Mouse (Mus musculus) liver, embryonic 11.5 days (tissue): ENCODE measurements around the gene Lfng. TPM values are rescaled to one million over a fixed set of nuclear protein-coding genes. Genes with fewer than 3 reads are reported as not detected.

Source experiments
- ATAC-seq: fragments of 200-750 bp; cut with Nextera tagmentation; replicated peaks from 2 replicates; pipeline ENCODE4 v1.8.0; 2017; ENCODE audit warnings: moderate number of reproducible peaks, mild to moderate bottlenecking, moderate TSS enrichment, moderate library complexity; ENCODE audit not compliant: low FRiP score
- DNase-seq: peaks from one replicate; pipeline ENCODE4 v3.0.0-alpha.2; 2017; ENCODE audit warnings: low spot score
- H3K27ac ChIP-seq: fragments of 300-500 bp; sonication (generic); 2 replicates; pipeline ENCODE4 v1.5.1; 2014; ENCODE audit warnings: mild to moderate bottlenecking, low read depth, low read length, control low read depth
- H3K27me3 ChIP-seq: fragments of 300-500 bp; sonication (generic); replicated peaks from 2 replicates; pipeline ENCODE4 v1.6.1; 2014; ENCODE audit warnings: low read length, mixed read lengths; ENCODE audit not compliant: control insufficient read depth, insufficient read depth
- H3K36me3 ChIP-seq: fragments of 300-500 bp; sonication (generic); 2 replicates; pipeline ENCODE4 v1.6.1; 2014; ENCODE audit warnings: mild to moderate bottlenecking, low read length, moderate library complexity, mixed read lengths; ENCODE audit not compliant: control insufficient read depth, insufficient read depth
- H3K4me1 ChIP-seq: fragments of 300-500 bp; sonication (generic); replicated peaks from 2 replicates; pipeline ENCODE4 v1.6.1; 2014; ENCODE audit warnings: low read length, mixed read lengths; ENCODE audit not compliant: control insufficient read depth, insufficient read depth
- H3K4me2 ChIP-seq: fragments of 300-500 bp; sonication (generic); 2 replicates; pipeline ENCODE4 v1.6.1; 2014; ENCODE audit warnings: mild to moderate bottlenecking, control low read depth, moderate library complexity
- H3K4me3 ChIP-seq: fragments of 300-500 bp; sonication (generic); 2 replicates; pipeline ENCODE4 v1.5.1; 2014; ENCODE audit warnings: low read depth, low read length, control low read depth
- H3K9ac ChIP-seq: fragments of 300-500 bp; sonication (generic); 2 replicates; pipeline ENCODE4 v1.6.1; 2014; ENCODE audit warnings: low read depth, low read length, control low read depth
- H3K9me3 ChIP-seq: fragments of 300-500 bp; sonication (generic); 2 replicates; pipeline ENCODE4 v1.6.1; 2016; ENCODE audit warnings: low read length, inconsistent platforms, mixed read lengths; ENCODE audit not compliant: control insufficient read depth
- WGBS: fragments of 180-500 bp; shearing (Covaris S2); extraction: QIAGEN DNeasy Blood & Tissue Kit; methylation state at CpG from one replicate; pipeline ENCODE4 v1.1.7; 2014; 5-methylcytosine and 5-hydroxymethylcytosine counted together
- polyA plus RNA-seq: library from polyadenylated mRNA; unstranded; fragments of >200 nt; fragmentation: Nextera tagmentation; extraction: Ambion mirVana; gene quantifications from 2 replicates; pipeline ENCODE4 v1.2.1, GENCODE M21; 2014

The Lfng gene
- polyA plus RNA-seq, 1 experiment from 2014 or later: 11.0 TPM

DNA sequence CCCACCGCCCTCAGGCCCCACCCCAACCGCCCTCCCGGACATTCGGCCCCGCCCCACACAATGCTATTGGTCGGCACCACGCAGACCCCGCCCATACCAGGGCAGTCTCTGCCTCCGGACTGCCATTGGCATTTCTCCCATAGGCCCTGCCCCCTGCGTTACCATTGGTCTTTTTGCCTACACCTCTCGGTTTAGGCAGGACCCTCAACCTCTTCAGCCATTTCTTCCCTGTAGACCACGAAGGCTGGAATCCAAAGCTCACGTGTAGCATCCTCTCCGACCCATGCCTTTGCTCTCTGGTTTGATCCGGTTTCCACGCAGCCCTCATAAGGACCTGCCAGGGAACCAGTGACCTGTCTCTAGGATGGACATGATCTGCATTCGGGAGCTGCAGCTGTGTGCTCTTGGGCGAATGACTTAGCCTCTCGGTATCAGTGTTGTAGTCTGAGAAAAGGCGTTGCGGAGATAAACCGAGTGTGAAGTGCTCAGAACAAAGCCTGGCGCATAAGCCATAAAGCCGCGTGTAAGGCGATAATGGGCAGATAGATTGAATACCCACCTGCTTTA, 42.1 kb downstream of the Lfng start:
- H3K9me3 ChIP-seq: no peaks in the 10 kb centered on the region
- H3K36me3 ChIP-seq: peaks cover 3% of the 10 kb centered on the region; the same call in 1 of the 2 replicates
- WGBS: 4% methylated on average over 26 of the region's 26 CpGs
- H3K4me3 ChIP-seq: peak overlapping the region; percentile 95
- 0 out of 2 replicates have a peak, but pooled peaks cover 2% of the 10 kb centered on the region for H3K27me3 ChIP-seq
- peak overlapping the region; percentile 89 for H3K27ac ChIP-seq
- peak overlapping the region; percentile 63 for H3K9ac ChIP-seq
- peak; percentile 97 for DNase-seq
- peaks cover 53% of the 10 kb centered on the region for H3K4me1 ChIP-seq
- peak overlapping the region; percentile 87 for H3K4me2 ChIP-seq
- ATAC-seq: peak; percentile 89

DNA sequence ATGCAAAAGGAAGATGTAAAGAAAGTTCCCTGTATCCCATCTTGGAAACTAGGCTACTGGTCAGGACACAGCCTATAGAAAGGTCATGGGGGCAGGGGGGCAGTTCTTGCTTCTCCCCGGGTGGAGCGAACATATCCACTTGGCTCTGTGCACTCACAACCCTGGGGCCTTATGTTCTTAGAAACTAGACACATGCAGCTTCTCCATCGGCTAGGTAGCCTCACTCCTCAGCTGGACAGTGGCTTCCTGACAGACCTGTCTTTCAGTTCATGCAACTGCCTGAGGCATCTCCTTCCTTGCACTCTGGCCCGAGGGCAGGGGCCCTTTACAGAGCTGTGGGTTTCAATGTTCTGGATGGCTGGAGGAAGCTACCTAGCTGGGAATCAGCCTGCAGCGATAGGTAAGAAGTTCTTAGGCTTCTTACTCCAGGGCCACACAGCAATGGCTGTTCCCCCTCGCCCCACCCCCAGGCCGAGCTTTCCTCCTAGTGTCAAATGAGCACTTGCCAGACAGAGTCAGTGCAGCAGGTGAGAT, 42.8 kb downstream of the Lfng start:
- Histone ChIP-seq H3K27ac (peak overlapping the region; percentile 89), H3K27me3 (0 out of 2 replicates have a peak, but pooled peaks cover 2% of the 10 kb centered on the region), H3K36me3 (no peaks in the 10 kb centered on the region; the same call in 1 of the 2 replicates), H3K9ac (peak overlapping the region; percentile 63), H3K4me1 (peaks cover 46% of the 10 kb centered on the region), H3K4me3 (peak overlapping the region; percentile 95; the same call in 1 of the 2 replicates), H3K4me2 (peak overlapping the region; percentile 87), H3K9me3 (no peaks in the 10 kb centered on the region)
- DNase-seq (no peak), ATAC-seq (no peak)
- 64% methylated on average over 7 of the region's 7 CpGs for WGBS

DNA sequence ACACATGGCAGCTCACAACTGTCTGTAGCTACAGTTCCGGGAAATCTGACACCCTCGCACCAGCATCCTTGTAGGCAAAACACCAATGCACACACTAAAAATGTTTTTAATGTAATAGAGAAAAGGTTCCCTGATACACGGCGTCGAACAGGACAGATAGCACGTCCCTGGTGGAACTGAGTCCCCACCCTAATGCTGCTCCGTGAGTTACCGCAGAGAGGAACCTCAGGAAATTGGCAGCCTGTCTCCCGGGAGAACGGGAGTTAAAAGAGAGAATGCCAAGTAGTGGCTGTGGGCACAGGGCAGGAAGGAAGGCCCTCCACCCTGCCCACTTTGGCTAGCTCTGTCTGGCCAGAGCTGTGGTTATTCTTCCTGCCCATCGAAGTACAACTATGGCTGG, 44.1 kb downstream of the Lfng start:
- Histone ChIP-seq H3K4me1 (peaks cover 33% of the 10 kb centered on the region), H3K27me3 (0 out of 2 replicates have a peak, but pooled peaks cover 2% of the 10 kb centered on the region), H3K4me2 (no peak overlapping the region), H3K9ac (no peak overlapping the region), H3K36me3 (no peaks in the 10 kb centered on the region; the same call in 1 of the 2 replicates), H3K4me3 (no peak overlapping the region), H3K27ac (no peak overlapping the region), H3K9me3 (no peaks in the 10 kb centered on the region)
- no peak for DNase-seq
- no peak for ATAC-seq
- WGBS: 71% methylated on average over 11 of the region's 11 CpGs

DNA sequence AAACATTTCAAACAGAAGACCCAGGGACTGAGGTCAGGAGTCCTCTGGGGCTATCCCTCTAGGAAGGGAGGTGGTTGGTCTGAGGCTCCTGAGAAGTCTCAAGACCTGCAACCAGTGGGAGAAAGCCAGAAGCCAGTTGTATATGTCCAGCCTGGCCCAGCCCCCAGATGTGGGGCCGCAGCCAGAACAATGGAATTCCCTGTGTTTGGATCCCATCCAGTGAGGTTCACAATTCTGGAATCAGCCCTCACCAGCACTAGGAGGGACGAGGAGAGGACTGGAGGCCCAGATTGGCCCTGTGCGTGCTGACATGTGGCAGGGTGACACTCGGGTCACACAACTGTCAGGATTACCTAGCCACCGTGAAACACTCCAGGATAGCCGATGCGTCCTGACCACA, 45.5 kb downstream of the Lfng start:
- Histone ChIP-seq H3K4me2 (no peak overlapping the region), H3K4me1 (peaks cover 19% of the 10 kb centered on the region), H3K9ac (no peak overlapping the region), H3K36me3 (no peaks in the 10 kb centered on the region), H3K27me3 (0 out of 2 replicates have a peak, but pooled peaks cover 2% of the 10 kb centered on the region), H3K9me3 (no peaks in the 10 kb centered on the region), H3K27ac (no peak overlapping the region), H3K4me3 (no peak overlapping the region)
- 84% methylated on average over 7 of the region's 7 CpGs for WGBS
- DNase-seq: no peak
- no peak for ATAC-seq

DNA sequence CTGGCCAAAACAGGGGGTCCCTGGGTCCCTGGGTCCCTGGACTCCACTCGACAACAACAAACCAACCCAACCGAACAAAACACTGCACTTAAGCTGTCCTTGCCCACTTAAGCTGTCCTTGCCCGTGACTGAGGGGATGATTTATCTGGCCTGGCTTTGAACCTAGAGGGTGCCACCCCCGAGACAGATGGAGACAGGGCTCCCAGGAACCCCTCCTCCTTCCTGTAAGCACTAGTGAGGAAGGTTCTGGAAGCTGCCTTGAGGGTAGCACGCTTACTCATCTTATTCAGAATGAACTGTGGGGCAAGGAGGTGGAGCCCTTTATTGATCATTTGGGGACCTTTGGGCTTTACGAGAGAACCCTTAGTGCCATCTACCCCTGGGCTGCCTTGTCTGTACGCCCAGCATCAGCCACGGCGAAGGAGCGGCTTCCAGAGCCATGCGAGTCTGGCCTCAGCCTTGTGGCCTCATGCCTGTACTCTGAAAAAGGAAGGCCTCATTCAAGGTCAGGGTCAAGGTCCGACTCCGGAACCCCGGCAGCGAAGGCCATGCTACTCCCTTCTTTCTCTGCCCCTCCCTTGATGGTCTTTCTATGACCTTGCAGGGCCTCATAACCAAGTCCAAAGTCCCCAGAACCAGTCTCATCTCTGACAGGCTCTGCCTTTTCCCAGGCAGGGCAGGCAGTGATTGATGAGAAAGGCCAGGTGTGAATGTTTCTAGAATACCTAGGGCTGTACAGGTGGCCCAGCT, 47.2 kb downstream of the Lfng start:
- no peaks in the 10 kb centered on the region for H3K9me3 ChIP-seq
- no peak for DNase-seq
- ATAC-seq: no peak
- peaks cover 10% of the 10 kb centered on the region for H3K4me1 ChIP-seq
- H3K9ac ChIP-seq: no peak overlapping the region
- no peak overlapping the region for H3K4me3 ChIP-seq
- H3K27ac ChIP-seq: no peak overlapping the region
- no peak overlapping the region for H3K4me2 ChIP-seq
- H3K27me3 ChIP-seq: 0 out of 2 replicates have a peak, but pooled peaks cover 2% of the 10 kb centered on the region
- no peaks in the 10 kb centered on the region for H3K36me3 ChIP-seq
- WGBS: 76% methylated on average over 15 of the region's 15 CpGs

DNA sequence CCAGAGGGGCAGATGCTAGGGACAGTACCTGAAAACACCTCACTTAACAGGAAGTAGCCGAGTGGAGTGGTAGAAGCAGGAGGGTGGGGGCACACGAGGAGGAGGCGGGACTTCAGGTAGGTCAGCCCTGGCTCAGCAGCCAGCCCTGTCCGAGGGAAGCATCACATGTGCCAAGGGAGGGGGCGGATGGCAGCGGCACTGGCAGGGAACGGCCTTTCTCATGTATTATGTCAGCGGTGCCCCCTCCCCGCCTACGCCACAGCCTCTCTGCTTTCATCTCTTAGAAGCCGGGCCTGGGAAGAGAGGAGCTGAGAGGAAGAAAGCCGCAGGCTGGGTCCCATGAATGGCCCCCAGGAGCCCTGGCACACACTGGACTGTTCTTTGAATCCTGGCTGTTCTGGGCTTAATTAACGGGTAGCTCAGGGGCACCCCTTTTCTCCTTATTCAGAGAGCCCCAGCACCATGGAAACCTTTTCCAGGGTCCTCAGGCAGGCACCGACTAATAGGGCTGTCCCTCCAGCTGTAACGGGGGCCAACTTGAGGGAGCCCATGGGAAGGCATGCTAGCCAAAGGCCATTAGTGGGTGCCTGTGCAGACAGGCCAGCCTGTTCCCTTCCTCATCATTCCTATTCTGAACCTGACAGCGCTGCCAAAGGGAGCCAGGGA, 52.6 kb downstream of the Lfng start:
- no peak overlapping the region for H3K9ac ChIP-seq

DNA sequence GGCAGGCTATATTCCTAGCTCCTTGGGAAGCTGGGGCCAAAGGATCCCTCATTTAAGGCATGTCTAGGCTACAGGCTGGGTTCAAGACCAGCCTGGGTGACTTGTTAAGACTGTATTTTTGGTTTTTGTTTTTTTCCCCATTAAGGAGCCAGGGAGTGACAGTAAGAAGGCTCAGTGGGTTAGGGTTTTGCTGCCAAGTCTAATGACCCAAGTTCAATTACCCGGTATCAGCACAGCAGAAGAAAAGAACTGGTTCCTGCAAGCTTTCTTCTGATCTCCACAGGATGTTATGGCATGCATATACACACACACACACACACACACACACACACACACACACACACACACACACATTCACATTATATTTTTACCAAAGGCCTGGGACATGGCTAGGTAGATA, 53.3 kb downstream of the Lfng start:
- Histone ChIP-seq H3K4me1 (peaks cover 17% of the 10 kb centered on the region), H3K27ac (no peak overlapping the region), H3K36me3 (no peaks in the 10 kb centered on the region), H3K27me3 (no peaks in the 10 kb centered on the region), H3K4me3 (no peak overlapping the region), H3K9me3 (no peaks in the 10 kb centered on the region), H3K4me2 (no peak overlapping the region), H3K9ac (no peak overlapping the region)
- WGBS: 86% methylated on average over 1 of the region's 1 CpGs
- no peak for ATAC-seq
- DNase-seq: no peak

More for the DNA sequence above, 52.6 kb downstream of the Lfng start:
- H3K27me3 ChIP-seq: no peaks in the 10 kb centered on the region
- ATAC-seq (no peak), DNase-seq (no peak)
- H3K36me3 ChIP-seq: no peaks in the 10 kb centered on the region
- H3K4me2 ChIP-seq: no peak overlapping the region
- no peak overlapping the region for H3K27ac ChIP-seq
- H3K4me3 ChIP-seq: no peak overlapping the region
- 54% methylated on average over 16 of the region's 16 CpGs for WGBS
- peaks cover 17% of the 10 kb centered on the region for H3K4me1 ChIP-seq
- H3K9me3 ChIP-seq: no peaks in the 10 kb centered on the region

DNA sequence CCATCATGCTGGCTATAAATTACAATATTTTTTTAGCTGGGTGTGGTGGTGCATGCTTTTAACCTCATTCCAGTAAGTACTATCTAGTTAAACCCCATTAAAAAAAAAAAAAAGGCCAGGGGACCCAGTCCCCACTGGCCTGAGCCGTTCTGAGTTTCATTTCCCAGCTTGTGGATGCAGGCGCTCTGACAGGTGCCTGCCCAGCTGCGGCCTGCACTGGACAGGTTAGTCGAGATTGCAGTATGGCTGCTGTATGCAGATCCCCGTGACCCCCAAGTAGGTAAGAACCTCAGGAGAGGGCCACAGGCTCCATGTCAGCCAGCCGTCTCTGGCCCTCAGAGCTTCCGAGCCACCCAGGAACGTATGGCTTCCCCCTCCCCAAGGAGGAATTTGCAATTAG, 54.3 kb downstream of the Lfng start:
- H3K9me3 ChIP-seq: no peaks in the 10 kb centered on the region
- 76% methylated on average over 8 of the region's 8 CpGs for WGBS
- no peak overlapping the region for H3K4me3 ChIP-seq
- H3K27ac ChIP-seq: no peak overlapping the region
- H3K9ac ChIP-seq: no peak overlapping the region
- H3K4me2 ChIP-seq: no peak overlapping the region
- DNase-seq (no peak), ATAC-seq (no peak)
- peaks cover 17% of the 10 kb centered on the region for H3K4me1 ChIP-seq
- H3K27me3 ChIP-seq: no peaks in the 10 kb centered on the region
- no peaks in the 10 kb centered on the region for H3K36me3 ChIP-seq
